Mouse (Mus musculus) hindbrain, embryonic 12.5 days (tissue): Measurements from ENCODE around the gene Btbd9. TPM values are rescaled to one million over a fixed set of nuclear protein-coding genes. Genes with fewer than 3 reads are reported as not detected.

Experiments
- ATAC-seq: fragments of 200-750 bp; cut with Nextera tagmentation; 2 replicates; pipeline ENCODE4 v1.8.0; 2017; ENCODE audit warnings: moderate TSS enrichment; ENCODE audit not compliant: low FRiP score
- H3K27ac ChIP-seq: fragments of 300-500 bp; sonication (generic); 2 replicates; pipeline ENCODE4 v1.5.1; 2016; ENCODE audit warnings: mild to moderate bottlenecking
- H3K27me3 ChIP-seq: fragments of 300-500 bp; sonication (generic); 2 replicates; pipeline ENCODE4 v1.6.1; 2016; ENCODE audit warnings: mild to moderate bottlenecking
- H3K36me3 ChIP-seq: fragments of 300-500 bp; sonication (generic); 2 replicates; pipeline ENCODE4 v1.6.1; 2016; ENCODE audit warnings: mild to moderate bottlenecking
- H3K4me1 ChIP-seq: fragments of 300-500 bp; sonication (generic); 2 replicates; pipeline ENCODE4 v1.6.1; 2016
- H3K4me2 ChIP-seq: fragments of 300-500 bp; sonication (generic); replicated peaks from 2 replicates; pipeline ENCODE4 v1.6.1; 2016; ENCODE audit warnings: mild to moderate bottlenecking
- H3K4me3 ChIP-seq: fragments of 300-500 bp; sonication (generic); 2 replicates; pipeline ENCODE4 v1.5.1; 2016; ENCODE audit warnings: mild to moderate bottlenecking
- H3K9ac ChIP-seq: fragments of 300-500 bp; sonication (generic); 2 replicates; pipeline ENCODE4 v1.6.1; 2016; ENCODE audit warnings: mild to moderate bottlenecking, moderate library complexity
- H3K9me3 ChIP-seq: fragments of 300-500 bp; sonication (generic); replicated peaks from 2 replicates; pipeline ENCODE4 v1.6.1; 2016; ENCODE audit warnings: mild to moderate bottlenecking
- WGBS: fragments of 180-500 bp; shearing (Covaris S2); methylation state at CpG from one replicate; pipeline ENCODE4 v1.1.7; 2016; 5-methylcytosine and 5-hydroxymethylcytosine counted together
- polyA plus RNA-seq: library from polyadenylated mRNA; unstranded; fragments of >200 nt; fragmentation: Nextera tagmentation; extraction: Ambion mirVana; gene quantifications from 2 replicates; pipeline ENCODE4 v1.2.1, GENCODE M21; 2016

The Btbd9 gene
- polyA plus RNA-seq, 1 experiment from 2014 or later: 106 TPM

- H3K36me3 ChIP-seq: no peaks in the 10 kb centered on the region
- no peaks in the 10 kb centered on the region for H3K9me3 ChIP-seq
- WGBS: 83% methylated on average over 4 of the region's 4 CpGs
- no peak overlapping the region for H3K4me2 ChIP-seq
- H3K27me3 ChIP-seq: no peaks in the 10 kb centered on the region
- no peak for ATAC-seq
- H3K27ac ChIP-seq: no peak overlapping the region
- H3K9ac ChIP-seq: no peak overlapping the region
- no peaks in the 10 kb centered on the region; the same call in 1 of the 2 replicates for H3K4me1 ChIP-seq
- no peak overlapping the region for H3K4me3 ChIP-seq
Observed at GRCm38 (mm10) chr17:30388817-30389216, 187.5 kb downstream of the Btbd9 start.

- Histone ChIP-seq H3K27ac (no peak overlapping the region), H3K4me1 (no peaks in the 10 kb centered on the region; the same call in 1 of the 2 replicates), H3K9ac (no peak overlapping the region), H3K4me2 (no peak overlapping the region), H3K36me3 (no peaks in the 10 kb centered on the region), H3K9me3 (no peaks in the 10 kb centered on the region), H3K4me3 (no peak overlapping the region), H3K27me3 (no peaks in the 10 kb centered on the region)
- WGBS: 83% methylated on average over 3 of the region's 3 CpGs
- ATAC-seq: no peak
Observed at GRCm38 (mm10) chr17:30388391-30388790, 187.9 kb downstream of the Btbd9 start.

- H3K9ac ChIP-seq: no peak overlapping the region
- ATAC-seq: no peak
- WGBS: 93% methylated on average over 9 of the region's 9 CpGs
Observed at GRCm38 (mm10) chr17:30386241-30386640, 190.0 kb downstream of the Btbd9 start.

GRCm38 (mm10) chr17:30383649-30384048 is 192.6 kb downstream of the Btbd9 start:
- no peak for ATAC-seq
- H3K27me3 ChIP-seq: no peaks in the 10 kb centered on the region
- H3K4me3 ChIP-seq: no peak overlapping the region
- H3K27ac ChIP-seq: no peak overlapping the region
- H3K9me3 ChIP-seq: no peaks in the 10 kb centered on the region
- peaks cover 5% of the 10 kb centered on the region for H3K4me1 ChIP-seq
- 92% methylated on average over 6 of the region's 6 CpGs for WGBS
- H3K4me2 ChIP-seq: no peak overlapping the region
- H3K9ac ChIP-seq: no peak overlapping the region
- no peaks in the 10 kb centered on the region for H3K36me3 ChIP-seq

More at GRCm38 (mm10) chr17:30386241-30386640, 190.0 kb downstream of the Btbd9 start:
- H3K27ac ChIP-seq: no peak overlapping the region
- no peaks in the 10 kb centered on the region for H3K9me3 ChIP-seq
- H3K27me3 ChIP-seq: no peaks in the 10 kb centered on the region
- no peaks in the 10 kb centered on the region; the same call in 1 of the 2 replicates for H3K4me1 ChIP-seq
- no peak overlapping the region for H3K4me2 ChIP-seq
- no peak overlapping the region for H3K4me3 ChIP-seq
- H3K36me3 ChIP-seq: no peaks in the 10 kb centered on the region

- no peaks in the 10 kb centered on the region for H3K27me3 ChIP-seq
- WGBS: 24% methylated on average over 5 of the region's 5 CpGs
- no peak overlapping the region for H3K4me3 ChIP-seq
- H3K9ac ChIP-seq: no peak overlapping the region
- H3K27ac ChIP-seq: peak overlapping the region; percentile 58
- H3K4me1 ChIP-seq: peaks cover 15% of the 10 kb centered on the region
- H3K4me2 ChIP-seq: no peak overlapping the region
- no peaks in the 10 kb centered on the region for H3K9me3 ChIP-seq
- ATAC-seq: peak; percentile 29; the same call in 1 of the 2 replicates
- no peaks in the 10 kb centered on the region for H3K36me3 ChIP-seq
Observed at GRCm38 (mm10) chr17:30378221-30379010, 197.9 kb downstream of the Btbd9 start.

GRCm38 (mm10) chr17:30377754-30378153 is 198.5 kb downstream of the Btbd9 start:
- 29% methylated on average over 1 of the region's 1 CpGs for WGBS
- Histone ChIP-seq H3K4me3 (no peak overlapping the region), H3K36me3 (no peaks in the 10 kb centered on the region), H3K27me3 (no peaks in the 10 kb centered on the region), H3K27ac (no peak overlapping the region), H3K9me3 (no peaks in the 10 kb centered on the region), H3K9ac (no peak overlapping the region), H3K4me1 (peaks cover 15% of the 10 kb centered on the region), H3K4me2 (no peak overlapping the region)
- ATAC-seq: no peak

GRCm38 (mm10) chr17:30375107-30375506 is 201.2 kb downstream of the Btbd9 start:
- H3K4me3 ChIP-seq: no peak overlapping the region
- 90% methylated on average over 1 of the region's 1 CpGs for WGBS
- H3K27ac ChIP-seq: peak overlapping the region; percentile 13; the same call in 1 of the 2 replicates
- H3K9me3 ChIP-seq: no peaks in the 10 kb centered on the region
- H3K4me2 ChIP-seq: no peak overlapping the region
- H3K9ac ChIP-seq: no peak overlapping the region
- no peak for ATAC-seq
- peaks cover 15% of the 10 kb centered on the region for H3K4me1 ChIP-seq
- H3K27me3 ChIP-seq: no peaks in the 10 kb centered on the region
- H3K36me3 ChIP-seq: no peaks in the 10 kb centered on the region

GRCm38 (mm10) chr17:30368559-30368958 is 207.7 kb downstream of the Btbd9 start:
- H3K36me3 ChIP-seq: no peaks in the 10 kb centered on the region
- no peaks in the 10 kb centered on the region for H3K9me3 ChIP-seq
- peak overlapping the region; percentile 66 for H3K27ac ChIP-seq
- H3K4me2 ChIP-seq: no peak overlapping the region
- H3K9ac ChIP-seq: no peak overlapping the region
- peaks cover 18% of the 10 kb centered on the region for H3K4me1 ChIP-seq
- no peak overlapping the region for H3K4me3 ChIP-seq
- ATAC-seq: no peak
- WGBS: 33% methylated on average over 2 of the region's 2 CpGs
- H3K27me3 ChIP-seq: no peaks in the 10 kb centered on the region

- H3K27ac ChIP-seq: 0 out of 2 replicates have a peak overlapping the region, but pooled peaks have one; percentile 7
- H3K36me3 ChIP-seq: no peaks in the 10 kb centered on the region
- no peak for ATAC-seq
- WGBS: 90% methylated on average over 1 of the region's 1 CpGs
- no peaks in the 10 kb centered on the region for H3K9me3 ChIP-seq
- no peaks in the 10 kb centered on the region for H3K27me3 ChIP-seq
- H3K9ac ChIP-seq: no peak overlapping the region
- H3K4me1 ChIP-seq: peaks cover 35% of the 10 kb centered on the region
- H3K4me3 ChIP-seq: no peak overlapping the region
- H3K4me2 ChIP-seq: no peak overlapping the region
Observed at GRCm38 (mm10) chr17:30364701-30365100, 211.6 kb downstream of the Btbd9 start.

GRCm38 (mm10) chr17:30363365-30363764 is 212.9 kb downstream of the Btbd9 start:
- Histone ChIP-seq H3K27ac (no peak overlapping the region), H3K4me3 (no peak overlapping the region), H3K4me2 (no peak overlapping the region), H3K4me1 (peaks cover 29% of the 10 kb centered on the region), H3K9me3 (no peaks in the 10 kb centered on the region), H3K9ac (no peak overlapping the region), H3K36me3 (no peaks in the 10 kb centered on the region), H3K27me3 (no peaks in the 10 kb centered on the region)
- ATAC-seq: no peak
- 72% methylated on average over 5 of the region's 5 CpGs for WGBS

GRCm38 (mm10) chr17:30360654-30361053 is 215.6 kb downstream of the Btbd9 start:
- 0 out of 2 replicates have a peak overlapping the region, but pooled peaks have one; percentile 42 for H3K27ac ChIP-seq
- H3K27me3 ChIP-seq: no peaks in the 10 kb centered on the region
- no peak for ATAC-seq
- no peak overlapping the region for H3K4me3 ChIP-seq
- WGBS: 26% methylated on average over 1 of the region's 1 CpGs
- H3K4me1 ChIP-seq: peaks cover 28% of the 10 kb centered on the region
- H3K9me3 ChIP-seq: no peaks in the 10 kb centered on the region
- H3K36me3 ChIP-seq: no peaks in the 10 kb centered on the region
- no peak overlapping the region for H3K9ac ChIP-seq
- no peak overlapping the region for H3K4me2 ChIP-seq

- ATAC-seq: no peak
- H3K4me3 ChIP-seq: no peak overlapping the region
- H3K36me3 ChIP-seq: no peaks in the 10 kb centered on the region
- H3K9ac ChIP-seq: no peak overlapping the region
- peaks cover 22% of the 10 kb centered on the region for H3K4me1 ChIP-seq
- no peak overlapping the region for H3K4me2 ChIP-seq
- H3K27ac ChIP-seq: no peak overlapping the region
- no peaks in the 10 kb centered on the region for H3K9me3 ChIP-seq
- WGBS: 82% methylated on average over 5 of the region's 5 CpGs
- no peaks in the 10 kb centered on the region for H3K27me3 ChIP-seq
Observed at GRCm38 (mm10) chr17:30359392-30359791, 216.9 kb downstream of the Btbd9 start.

GRCm38 (mm10) chr17:30355431-30355830 is 220.9 kb downstream of the Btbd9 start:
- no peak for ATAC-seq
- H3K36me3 ChIP-seq: no peaks in the 10 kb centered on the region
- H3K4me3 ChIP-seq: no peak overlapping the region
- H3K27me3 ChIP-seq: no peaks in the 10 kb centered on the region
- H3K4me2 ChIP-seq: no peak overlapping the region
- H3K9me3 ChIP-seq: no peaks in the 10 kb centered on the region
- no peak overlapping the region for H3K9ac ChIP-seq
- WGBS: 84% methylated on average over 1 of the region's 1 CpGs
- peaks cover under 1% of the 10 kb centered on the region for H3K4me1 ChIP-seq
- no peak overlapping the region for H3K27ac ChIP-seq
